Mouse (Mus musculus) embryonic facial prominence, embryonic 13.5 days (tissue): ENCODE data around the gene Nrxn3. TPM values are rescaled to one million over a fixed set of nuclear protein-coding genes. Genes with fewer than 3 reads are reported as not detected.

Source experiments
- ATAC-seq: fragments of 200-750 bp; cut with Nextera tagmentation; 2 replicates; pipeline ENCODE4 v1.8.0; 2017; ENCODE audit warnings: low read depth; ENCODE audit not compliant: insufficient number of reproducible peaks, insufficient read depth, low FRiP score, low TSS enrichment
- H3K27ac ChIP-seq: fragments of 300-500 bp; sonication (generic); 2 replicates; pipeline ENCODE4 v1.5.1; 2015; ENCODE audit warnings: moderate library complexity, mild to moderate bottlenecking, inconsistent platforms
- H3K27me3 ChIP-seq: fragments of 300-500 bp; sonication (generic); 2 replicates; pipeline ENCODE4 v1.6.1; 2015; ENCODE audit warnings: mild to moderate bottlenecking, inconsistent platforms
- H3K36me3 ChIP-seq: fragments of 300-500 bp; sonication (generic); 2 replicates; pipeline ENCODE4 v1.6.1; 2015; ENCODE audit warnings: mild to moderate bottlenecking, inconsistent platforms
- H3K4me1 ChIP-seq: fragments of 300-500 bp; sonication (generic); 2 replicates; pipeline ENCODE4 v1.6.1; 2015; ENCODE audit warnings: inconsistent platforms
- H3K4me2 ChIP-seq: fragments of 300-500 bp; sonication (generic); 2 replicates; pipeline ENCODE4 v1.6.1; 2015; ENCODE audit warnings: moderate library complexity, mild to moderate bottlenecking, inconsistent platforms
- H3K4me3 ChIP-seq: fragments of 300-500 bp; sonication (generic); 2 replicates; pipeline ENCODE4 v1.5.1; 2015; ENCODE audit warnings: mild to moderate bottlenecking, inconsistent platforms
- H3K9ac ChIP-seq: fragments of 300-500 bp; sonication (generic); 2 replicates; pipeline ENCODE4 v1.6.1; 2015; ENCODE audit warnings: mild to moderate bottlenecking, inconsistent platforms
- H3K9me3 ChIP-seq: fragments of 300-500 bp; sonication (generic); 2 replicates; pipeline ENCODE4 v1.6.1; 2016; ENCODE audit warnings: inconsistent platforms
- WGBS: fragments of 180-500 bp; shearing (Covaris S2); methylation state at CpG from one replicate; pipeline ENCODE4 v1.1.7; 2015; ENCODE audit warnings: mixed read lengths; 5-methylcytosine and 5-hydroxymethylcytosine counted together
- polyA plus RNA-seq: library from polyadenylated mRNA; unstranded; fragments of >200 nt; fragmentation: Nextera tagmentation; extraction: Ambion mirVana; gene quantifications from 2 replicates; pipeline ENCODE4 v1.2.1, GENCODE M21; 2015

Nrxn3 gene
- polyA plus RNA-seq, 1 experiment from 2014 or later, result 5.5 TPM

DNA sequence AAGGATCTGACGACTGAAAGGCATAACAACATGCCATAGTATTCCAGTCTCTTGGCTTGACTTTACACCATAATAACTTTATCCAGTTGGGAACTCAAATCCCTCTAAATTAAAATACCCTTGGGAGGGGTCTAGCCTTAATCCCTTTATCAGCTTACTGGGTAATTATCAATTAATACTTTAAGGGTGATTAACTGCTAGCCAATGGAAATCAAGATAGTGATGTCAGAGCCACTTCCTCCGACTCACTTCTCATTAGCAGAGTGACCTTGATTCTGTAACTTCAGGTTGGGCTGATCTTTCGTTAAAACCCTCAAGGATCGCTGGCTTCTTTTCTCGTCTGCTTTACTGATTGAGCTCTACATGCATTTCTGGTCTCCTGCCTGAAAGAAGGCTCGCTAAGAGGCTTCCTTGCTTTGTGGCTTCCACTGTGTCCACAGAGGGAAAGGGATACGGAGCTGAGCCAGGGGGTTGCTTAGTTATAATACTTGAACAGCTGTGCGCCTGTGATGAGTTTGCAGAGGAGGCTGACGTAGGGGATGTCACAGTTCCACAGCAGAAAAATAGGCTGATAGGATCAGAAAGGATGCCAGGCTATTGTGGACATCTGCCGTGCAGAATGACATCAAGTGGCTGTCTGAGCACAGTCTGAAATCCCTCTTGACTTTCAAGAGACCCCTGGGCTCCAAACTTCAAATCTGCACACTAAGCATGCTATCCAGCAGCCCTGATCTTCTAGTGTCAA lies 352.0 kb downstream of the Nrxn3 start:
- no peak overlapping the region for H3K9ac ChIP-seq
- no peak overlapping the region for H3K4me3 ChIP-seq
- no peak overlapping the region for H3K4me2 ChIP-seq
- ATAC-seq, result no peak
- 39% methylated on average over 10 of the region's 10 CpGs for WGBS
- H3K4me1 ChIP-seq, result no peaks in the 10 kb centered on the region
- no peaks in the 10 kb centered on the region for H3K36me3 ChIP-seq
- H3K9me3 ChIP-seq, result no peaks in the 10 kb centered on the region
- H3K27me3 ChIP-seq, result no peaks in the 10 kb centered on the region
- H3K27ac ChIP-seq, result no peak overlapping the region

DNA sequence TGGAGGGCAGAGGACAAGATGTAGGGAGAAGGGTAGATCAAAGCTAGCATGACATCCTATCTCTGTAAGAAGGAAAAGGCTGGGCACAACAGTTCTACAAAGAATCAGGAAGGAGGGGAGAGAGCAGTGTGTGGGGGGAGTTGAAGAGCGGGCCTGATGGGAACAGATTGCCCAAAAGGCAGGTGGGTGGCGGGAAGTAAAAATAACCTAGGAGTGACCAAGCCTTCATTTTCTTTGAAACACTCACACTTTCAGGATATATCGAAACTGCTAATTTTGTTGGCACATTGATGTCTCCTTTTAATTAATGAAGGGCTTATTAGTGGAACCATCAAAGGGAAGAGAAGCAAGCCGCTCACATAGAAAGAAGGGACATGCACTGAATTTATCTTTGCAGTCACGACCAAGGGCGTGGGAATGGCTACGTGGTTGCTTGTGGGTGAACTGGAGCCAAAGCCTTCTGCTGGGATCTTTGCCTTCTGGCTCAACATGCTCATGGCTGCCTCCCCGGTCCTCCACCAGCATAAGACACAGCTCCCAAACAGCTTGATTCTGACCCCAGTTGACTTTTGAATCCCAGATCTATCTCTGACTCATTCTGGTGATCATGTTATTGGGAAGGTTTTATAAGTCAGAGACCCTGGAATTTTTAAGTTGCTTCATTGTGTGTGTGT lies 371.3 kb downstream of the Nrxn3 start:
- no peak overlapping the region for H3K27ac ChIP-seq
- H3K4me1 ChIP-seq, result no peaks in the 10 kb centered on the region
- H3K9me3 ChIP-seq, result no peaks in the 10 kb centered on the region
- H3K4me3 ChIP-seq, result no peak overlapping the region
- H3K9ac ChIP-seq, result no peak overlapping the region
- ATAC-seq, result no peak
- no peak overlapping the region for H3K4me2 ChIP-seq
- no peaks in the 10 kb centered on the region for H3K27me3 ChIP-seq
- H3K36me3 ChIP-seq, result no peaks in the 10 kb centered on the region
- 80% methylated on average over 8 of the region's 8 CpGs for WGBS

- H3K9me3 ChIP-seq, result no peaks in the 10 kb centered on the region
- no peak overlapping the region for H3K4me3 ChIP-seq
- H3K4me1 ChIP-seq, result no peaks in the 10 kb centered on the region
- H3K27me3 ChIP-seq, result no peaks in the 10 kb centered on the region
- no peak overlapping the region for H3K27ac ChIP-seq
- H3K36me3 ChIP-seq, result no peaks in the 10 kb centered on the region
- no peak overlapping the region for H3K9ac ChIP-seq
- no peak overlapping the region for H3K4me2 ChIP-seq
- 86% methylated on average over 2 of the region's 2 CpGs for WGBS
- no peak for ATAC-seq
Measured at GRCm38 (mm10) chr12:89097561-89097960, 374.9 kb downstream of the Nrxn3 start.

DNA sequence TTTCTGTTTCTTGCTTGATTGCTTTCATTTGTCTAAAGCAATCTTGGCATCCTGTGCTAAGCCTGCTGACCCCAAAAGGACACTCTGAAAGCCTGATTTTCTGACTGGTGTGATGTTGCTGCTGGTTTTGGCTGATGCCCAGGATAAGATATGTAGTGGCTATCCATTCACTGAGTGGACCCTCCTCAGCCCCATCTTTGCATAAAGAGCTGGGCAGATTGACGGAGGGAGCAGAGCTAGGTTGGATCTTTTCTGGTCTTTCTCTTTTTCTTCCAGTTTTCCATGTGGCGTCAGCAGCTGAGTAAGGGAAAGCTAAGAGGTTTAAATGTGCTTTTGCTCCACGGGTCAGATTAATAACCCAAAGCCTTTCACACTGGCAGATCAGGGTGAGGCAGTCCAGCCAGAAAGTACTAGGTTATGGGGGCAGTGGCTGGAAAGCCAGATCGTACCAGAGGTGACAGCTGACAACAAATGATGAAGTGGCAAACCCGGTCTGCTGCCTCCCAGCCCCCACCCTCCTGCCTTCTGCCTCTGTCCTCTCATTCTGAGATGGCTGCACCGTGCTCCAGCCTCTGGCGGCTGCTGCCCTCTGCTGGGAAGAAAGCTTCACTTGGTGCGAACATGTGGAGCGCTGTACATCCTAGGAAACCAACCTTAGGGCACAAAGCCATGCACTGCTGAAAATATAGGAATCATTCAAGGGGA lies 383.5 kb downstream of the Nrxn3 start:
- H3K36me3 ChIP-seq, result no peaks in the 10 kb centered on the region
- H3K4me1 ChIP-seq, result 0 out of 2 replicates have a peak, but pooled peaks cover 3% of the 10 kb centered on the region
- 0 out of 2 replicates have a peak overlapping the region, but pooled peaks have one; percentile 3 for H3K4me3 ChIP-seq
- H3K27me3 ChIP-seq, result no peaks in the 10 kb centered on the region
- no peak overlapping the region; the same call in 1 of the 2 replicates for H3K9ac ChIP-seq
- ATAC-seq, result peak; percentile 62; the same call in 1 of the 2 replicates
- no peaks in the 10 kb centered on the region for H3K9me3 ChIP-seq
- peak overlapping the region; percentile 41 for H3K4me2 ChIP-seq
- H3K27ac ChIP-seq, result no peak overlapping the region
- 20% methylated on average over 9 of the region's 9 CpGs for WGBS

- no peak for ATAC-seq
Measured at GRCm38 (mm10) chr12:89106881-89107584, 384.4 kb downstream of the Nrxn3 start.

DNA sequence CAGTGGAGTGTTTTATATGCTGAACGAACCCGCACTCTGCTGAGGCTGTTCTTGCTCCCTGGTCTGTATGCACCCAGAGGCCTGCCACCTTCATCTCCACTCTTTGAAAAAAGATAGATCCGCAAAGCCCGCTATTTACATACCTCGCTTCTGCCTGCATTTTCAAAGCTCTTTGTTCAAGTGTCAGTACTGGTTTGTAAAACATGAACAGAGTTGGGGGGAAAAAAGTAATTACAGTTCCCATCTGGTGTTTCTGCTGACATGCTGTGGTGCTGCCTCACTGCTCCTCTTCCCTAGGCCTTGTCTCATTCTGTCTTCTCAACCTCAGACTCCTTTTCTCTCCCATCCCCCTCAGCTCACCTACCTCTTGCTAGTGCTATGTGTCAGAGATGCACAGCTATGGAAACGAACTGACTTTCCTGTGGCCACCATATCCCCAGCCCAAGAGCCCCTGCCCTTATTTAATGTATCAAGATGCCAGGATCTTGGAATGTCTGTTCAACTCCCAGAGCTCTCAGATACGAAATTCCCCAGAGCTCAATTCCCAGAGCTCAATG lies 387.2 kb downstream of the Nrxn3 start:
- Histone ChIP-seq H3K27me3 (no peaks in the 10 kb centered on the region), H3K9ac (no peak overlapping the region), H3K36me3 (no peaks in the 10 kb centered on the region), H3K9me3 (no peaks in the 10 kb centered on the region), H3K4me3 (no peak overlapping the region), H3K27ac (no peak overlapping the region), H3K4me1 (0 out of 2 replicates have a peak, but pooled peaks cover 3% of the 10 kb centered on the region), H3K4me2 (no peak overlapping the region)
- no peak for ATAC-seq
- 72% methylated on average over 7 of the region's 7 CpGs for WGBS

More at GRCm38 (mm10) chr12:89106881-89107584, 384.4 kb downstream of the Nrxn3 start:
- Histone ChIP-seq H3K4me3 (no peak overlapping the region), H3K4me2 (no peak overlapping the region), H3K27me3 (no peaks in the 10 kb centered on the region), H3K9me3 (no peaks in the 10 kb centered on the region), H3K9ac (no peak overlapping the region), H3K4me1 (0 out of 2 replicates have a peak, but pooled peaks cover 3% of the 10 kb centered on the region), H3K36me3 (no peaks in the 10 kb centered on the region), H3K27ac (no peak overlapping the region)
- WGBS, result 72% methylated on average over 6 of the region's 6 CpGs

DNA sequence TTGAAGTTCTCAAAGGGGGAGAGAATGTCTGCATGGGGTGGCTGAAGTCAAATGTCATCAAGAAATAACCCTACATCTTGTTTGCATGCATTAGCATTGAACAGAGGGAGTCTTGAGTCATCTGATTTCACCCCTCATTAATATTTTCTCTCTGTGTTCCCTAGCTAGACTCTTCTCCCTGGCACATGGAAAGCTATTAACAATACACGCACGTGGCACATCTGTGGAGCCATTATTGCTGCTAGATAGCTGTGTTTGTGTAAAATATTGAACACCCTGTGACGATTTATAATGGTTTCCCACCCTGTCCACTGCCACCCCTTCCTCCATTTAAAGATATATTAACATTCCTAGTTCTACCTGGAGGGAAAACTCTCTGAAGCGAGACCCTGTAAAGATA lies 405.9 kb downstream of the Nrxn3 start:
- H3K4me2 ChIP-seq, result no peak overlapping the region
- no peaks in the 10 kb centered on the region for H3K27me3 ChIP-seq
- H3K27ac ChIP-seq, result no peak overlapping the region
- H3K9me3 ChIP-seq, result no peaks in the 10 kb centered on the region
- WGBS, result 73% methylated on average over 4 of the region's 4 CpGs
- H3K9ac ChIP-seq, result no peak overlapping the region
- no peak overlapping the region for H3K4me3 ChIP-seq
- no peak for ATAC-seq
- no peaks in the 10 kb centered on the region for H3K36me3 ChIP-seq
- no peaks in the 10 kb centered on the region for H3K4me1 ChIP-seq

DNA sequence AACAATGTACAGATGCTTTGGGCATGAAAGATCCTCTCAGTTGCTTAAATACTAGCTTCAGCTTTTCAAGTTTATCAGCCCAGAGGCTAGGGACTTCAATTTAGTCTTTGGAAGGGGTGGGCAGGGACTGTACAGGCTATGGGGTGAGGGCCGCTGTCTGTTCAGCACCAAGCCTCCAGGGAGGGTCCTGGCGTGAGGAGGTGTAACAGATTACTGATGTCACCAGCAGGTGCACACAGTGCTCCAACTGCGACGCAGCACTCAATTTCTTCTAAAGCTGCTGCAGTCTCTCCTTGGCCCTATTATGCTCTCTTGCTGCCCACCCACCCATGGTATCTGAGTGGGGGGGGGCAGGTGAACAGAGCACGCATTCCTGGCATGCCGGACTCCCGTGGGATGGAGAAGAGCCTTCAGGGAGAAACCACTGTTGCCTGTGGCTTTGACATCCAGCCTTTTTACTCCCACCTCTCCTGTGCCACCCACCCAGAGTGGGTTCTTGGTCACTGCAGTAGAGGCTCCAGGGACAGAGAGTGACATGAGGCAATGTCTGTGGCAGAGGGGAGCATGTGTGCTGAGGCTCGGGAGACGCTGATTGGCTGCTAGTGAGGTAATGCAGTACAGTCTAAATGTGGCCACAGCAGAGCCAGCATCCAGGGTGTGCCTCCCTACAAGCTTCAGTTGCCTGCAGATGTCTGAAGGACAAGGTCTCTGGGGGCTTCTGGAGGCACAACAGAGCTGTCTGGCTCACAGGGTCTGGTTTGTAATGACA lies 406.6 kb downstream of the Nrxn3 start:
- no peaks in the 10 kb centered on the region for H3K36me3 ChIP-seq
- no peak overlapping the region for H3K9ac ChIP-seq
- H3K27me3 ChIP-seq, result no peaks in the 10 kb centered on the region
- WGBS, result 53% methylated on average over 9 of the region's 9 CpGs
- H3K4me1 ChIP-seq, result no peaks in the 10 kb centered on the region
- no peak overlapping the region for H3K4me2 ChIP-seq
- ATAC-seq, result no peak
- no peaks in the 10 kb centered on the region for H3K9me3 ChIP-seq
- no peak overlapping the region for H3K27ac ChIP-seq
- H3K4me3 ChIP-seq, result no peak overlapping the region

DNA sequence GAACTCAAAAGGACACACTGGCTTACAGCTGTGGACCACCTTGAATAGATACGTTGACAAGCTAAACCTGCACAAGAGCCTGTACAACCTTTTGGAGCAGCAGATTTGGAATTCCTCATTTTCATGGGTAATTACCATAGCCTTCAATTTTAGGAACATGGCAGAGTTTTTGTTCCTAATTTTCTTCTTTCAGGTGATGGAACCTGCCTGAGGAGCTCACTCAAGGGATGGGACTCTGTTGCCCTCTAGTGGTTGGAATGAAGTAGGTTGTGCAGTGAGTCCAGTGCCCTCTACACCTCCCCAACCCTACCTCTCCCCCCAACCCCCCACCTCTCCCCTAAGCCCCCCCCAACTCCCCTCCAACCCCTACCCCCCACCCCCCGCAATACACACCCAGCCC lies 411.7 kb downstream of the Nrxn3 start:
- Histone ChIP-seq H3K4me2 (no peak overlapping the region), H3K9me3 (no peaks in the 10 kb centered on the region), H3K9ac (no peak overlapping the region), H3K27ac (no peak overlapping the region), H3K36me3 (no peaks in the 10 kb centered on the region), H3K27me3 (no peaks in the 10 kb centered on the region), H3K4me3 (no peak overlapping the region), H3K4me1 (no peaks in the 10 kb centered on the region)
- no peak for ATAC-seq
- WGBS, result 73% methylated on average over 2 of the region's 2 CpGs

GRCm38 (mm10) chr12:89134774-89135307 lies 412.2 kb downstream of the Nrxn3 start:
- H3K4me1 ChIP-seq, result no peaks in the 10 kb centered on the region
- H3K4me3 ChIP-seq, result no peak overlapping the region
- no peak overlapping the region for H3K27ac ChIP-seq
- H3K9me3 ChIP-seq, result no peaks in the 10 kb centered on the region
- no peaks in the 10 kb centered on the region for H3K27me3 ChIP-seq
- H3K36me3 ChIP-seq, result no peaks in the 10 kb centered on the region
- no peak for ATAC-seq
- no peak overlapping the region for H3K4me2 ChIP-seq
- H3K9ac ChIP-seq, result no peak overlapping the region
- WGBS, result 64% methylated on average over 8 of the region's 8 CpGs
